Mouse (Mus musculus) erythroblast, adult 5-6 weeks (primary cell): Measurements from ENCODE around the gene Hnrnph1. TPM values are rescaled to one million over a fixed set of nuclear protein-coding genes. Genes with fewer than 3 reads are reported as not detected.

Experiments used
- ATAC-seq: replicated peaks from 2 replicates; pipeline ENCODE4 v1.8.0; 2016; ENCODE audit warnings: moderate number of reproducible peaks, mild to moderate bottlenecking, moderate TSS enrichment, inconsistent platforms; ENCODE audit not compliant: poor library complexity, low FRiP score, severe bottlenecking
- total RNA-seq, 2 experiments: library from RNA; stranded (forward) in 1 of 2; stranded (reverse) in 1 of 2; fragments of 150-400 nt in 1 of 2; fragments of 200-764, 138-1000 nt in 1 of 2; gene quantifications; 2 replicates each; pipeline versions ENCODE4 v1.2.3 to v1.2.4; 2015 to 2017; ENCODE audit warnings: low replicate concordance in 2 of 2

The Hnrnph1 gene
- total RNA-seq, 2 experiments from 2014 or later, result 155 to 237 TPM

DNA sequence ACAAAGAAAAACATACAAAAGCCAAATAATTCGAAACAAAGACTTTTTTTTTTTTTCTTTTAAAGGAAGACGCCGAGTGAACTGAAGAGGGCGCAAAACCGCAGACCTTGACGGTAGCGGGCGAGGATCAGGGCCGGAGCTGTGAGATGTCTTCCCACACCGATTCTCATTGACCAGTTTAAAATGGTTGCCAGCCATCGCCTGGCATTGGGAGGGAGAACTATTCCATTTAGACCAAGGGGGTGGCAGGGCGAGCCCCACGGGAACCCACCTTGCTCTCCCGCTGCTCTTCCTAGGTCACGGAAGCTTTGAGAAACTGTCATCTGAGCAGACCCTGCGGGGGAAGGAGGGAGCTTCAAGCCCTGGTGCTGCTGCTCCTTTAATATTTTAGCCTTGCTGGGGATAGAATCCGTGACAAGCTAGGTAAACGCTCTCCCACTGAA lies 5.4 kb upstream of the Hnrnph1 start:
- peak; percentile 81 for ATAC-seq

DNA sequence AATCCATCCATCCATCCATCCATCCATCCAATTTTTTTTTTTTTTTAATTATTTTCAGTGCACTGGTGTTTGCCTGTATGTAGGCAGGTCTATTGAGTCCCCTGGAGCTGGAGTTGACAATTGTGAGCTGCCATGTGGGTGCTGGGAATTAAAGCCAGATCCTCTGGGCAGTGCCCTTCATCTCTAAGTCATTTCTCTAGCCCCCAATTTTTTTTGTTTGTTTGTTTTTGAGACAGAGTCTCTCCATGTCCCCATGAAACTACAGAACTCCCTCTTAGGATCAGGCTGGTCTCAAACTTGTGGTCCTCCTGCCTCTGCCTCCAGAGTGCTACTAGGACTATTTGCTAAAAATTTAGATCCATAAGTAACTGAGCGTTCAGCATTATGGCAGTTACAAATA lies 4.9 kb upstream of the Hnrnph1 start:
- no peak for ATAC-seq

DNA sequence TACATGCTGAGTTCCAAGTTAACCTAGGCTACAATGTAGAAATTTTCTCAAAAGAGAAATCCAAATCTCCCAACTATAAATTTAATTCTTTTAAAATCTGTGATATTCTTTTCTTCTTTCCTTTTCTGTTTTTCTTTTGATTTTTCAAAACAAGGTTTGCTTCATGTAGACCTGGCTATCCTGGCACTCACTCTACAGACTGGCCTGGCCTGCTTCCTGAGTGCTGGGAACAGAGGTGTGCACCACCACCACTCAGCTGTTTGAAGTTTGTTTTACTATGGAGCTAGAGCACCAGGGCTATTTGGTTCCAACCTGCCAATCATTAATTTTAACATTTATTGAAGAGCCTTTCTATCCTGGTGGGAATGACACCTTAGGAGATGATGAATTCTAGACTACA lies 3.7 kb upstream of the Hnrnph1 start:
- no peak for ATAC-seq

DNA sequence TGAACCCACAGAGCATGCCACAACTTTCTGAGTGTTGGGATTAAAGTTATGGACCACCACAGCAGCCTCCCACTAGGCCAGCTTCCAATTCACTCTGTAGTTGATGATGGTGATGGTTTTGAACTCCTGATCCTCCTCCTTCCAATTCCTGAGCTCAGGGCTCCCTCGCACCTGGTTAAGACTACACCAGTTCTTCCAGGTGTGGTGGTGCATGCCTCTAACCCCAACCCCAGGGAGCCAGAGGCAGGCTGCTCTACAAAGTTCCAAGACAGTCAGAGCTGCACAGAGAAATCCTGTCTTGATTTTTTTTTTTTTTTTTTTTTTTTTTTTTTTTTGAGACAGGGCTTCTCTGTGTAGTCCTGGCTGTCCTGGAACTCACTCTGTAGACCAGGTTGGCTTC lies 3.2 kb upstream of the Hnrnph1 start:
- no peak for ATAC-seq

DNA sequence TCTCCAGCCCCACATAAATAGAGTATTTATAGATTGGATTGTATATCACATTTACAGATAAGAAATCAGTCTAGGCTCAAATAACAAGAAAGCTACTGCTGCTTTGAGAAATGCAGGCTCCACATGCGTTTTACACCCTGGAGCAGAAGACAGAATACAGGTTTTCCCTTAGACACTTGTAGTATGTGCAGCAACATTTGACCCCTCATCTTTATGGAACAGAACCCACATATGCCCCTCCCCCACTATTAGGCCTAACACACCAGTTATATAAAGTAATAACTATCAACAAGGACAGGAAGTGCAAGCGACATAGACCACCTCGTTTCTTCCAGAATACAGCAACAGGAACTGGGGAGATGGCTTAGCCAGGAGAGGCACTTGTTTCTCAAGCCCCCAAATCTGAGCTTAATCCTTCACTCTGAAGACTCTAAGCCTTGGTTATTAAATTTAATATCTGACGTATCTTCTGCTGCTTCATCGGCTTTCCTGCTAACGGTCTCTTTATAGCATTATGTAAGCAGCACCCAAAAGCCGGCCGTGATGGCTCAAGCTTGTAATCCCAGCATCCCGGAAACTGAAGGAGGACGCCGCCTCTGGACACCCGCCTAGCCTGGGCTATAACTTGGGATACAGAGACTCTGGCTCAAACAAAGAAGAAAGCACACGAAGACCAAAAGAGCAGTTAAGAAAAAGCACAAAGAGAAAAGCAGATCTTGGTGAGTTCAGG lies 2.3 kb upstream of the Hnrnph1 start:
- ATAC-seq, result no peak

DNA sequence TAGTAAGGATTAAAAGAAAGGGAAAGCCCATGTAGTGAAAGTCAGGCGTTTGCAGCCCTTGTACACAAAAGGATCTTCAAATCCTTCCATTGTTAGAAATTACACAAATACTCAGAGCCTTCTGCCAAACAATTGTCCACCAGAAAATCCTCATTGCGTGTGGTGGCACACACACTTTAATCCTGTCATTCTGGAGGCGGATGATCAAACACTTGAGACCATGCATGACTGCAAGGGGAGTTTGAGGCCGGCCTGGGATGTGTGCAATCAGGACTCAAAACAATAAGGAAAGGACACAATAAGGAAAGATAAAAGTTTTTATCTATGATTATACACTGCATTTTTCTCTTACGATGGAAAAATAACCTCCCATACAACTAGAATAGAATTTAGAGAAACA lies 1.4 kb upstream of the Hnrnph1 start:
- ATAC-seq, result no peak

DNA sequence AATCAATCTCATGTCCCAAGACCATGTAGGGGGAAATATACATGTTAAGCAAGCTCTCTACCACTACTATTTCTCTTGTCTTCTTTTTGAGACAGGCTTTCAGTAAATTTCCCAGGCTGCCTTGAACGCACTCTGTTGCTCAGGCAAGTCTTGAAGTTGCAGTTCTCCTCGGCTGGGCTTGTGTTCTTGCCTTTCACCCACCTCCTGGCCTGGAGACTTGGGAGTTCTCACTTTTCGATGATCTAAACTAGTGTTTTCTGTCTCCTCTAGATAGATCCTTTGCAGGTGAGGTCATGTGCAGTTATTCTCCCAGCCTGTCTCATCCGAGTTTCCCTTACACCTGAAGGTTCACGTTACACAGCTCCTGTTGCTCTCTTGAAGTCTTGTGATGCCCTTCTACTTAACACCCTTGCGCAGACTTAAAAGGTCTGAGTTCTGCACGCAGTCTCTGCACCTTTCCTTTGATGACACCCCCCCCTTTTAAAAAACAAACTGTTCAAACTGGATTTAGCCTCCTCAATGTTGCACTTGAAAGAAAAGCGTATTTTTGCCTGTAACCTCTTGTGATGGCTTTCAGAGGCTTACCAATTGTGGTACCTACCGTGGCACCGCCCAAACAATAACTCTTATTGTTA lies 517 bp upstream of the Hnrnph1 start:
- ATAC-seq, result no peak

DNA sequence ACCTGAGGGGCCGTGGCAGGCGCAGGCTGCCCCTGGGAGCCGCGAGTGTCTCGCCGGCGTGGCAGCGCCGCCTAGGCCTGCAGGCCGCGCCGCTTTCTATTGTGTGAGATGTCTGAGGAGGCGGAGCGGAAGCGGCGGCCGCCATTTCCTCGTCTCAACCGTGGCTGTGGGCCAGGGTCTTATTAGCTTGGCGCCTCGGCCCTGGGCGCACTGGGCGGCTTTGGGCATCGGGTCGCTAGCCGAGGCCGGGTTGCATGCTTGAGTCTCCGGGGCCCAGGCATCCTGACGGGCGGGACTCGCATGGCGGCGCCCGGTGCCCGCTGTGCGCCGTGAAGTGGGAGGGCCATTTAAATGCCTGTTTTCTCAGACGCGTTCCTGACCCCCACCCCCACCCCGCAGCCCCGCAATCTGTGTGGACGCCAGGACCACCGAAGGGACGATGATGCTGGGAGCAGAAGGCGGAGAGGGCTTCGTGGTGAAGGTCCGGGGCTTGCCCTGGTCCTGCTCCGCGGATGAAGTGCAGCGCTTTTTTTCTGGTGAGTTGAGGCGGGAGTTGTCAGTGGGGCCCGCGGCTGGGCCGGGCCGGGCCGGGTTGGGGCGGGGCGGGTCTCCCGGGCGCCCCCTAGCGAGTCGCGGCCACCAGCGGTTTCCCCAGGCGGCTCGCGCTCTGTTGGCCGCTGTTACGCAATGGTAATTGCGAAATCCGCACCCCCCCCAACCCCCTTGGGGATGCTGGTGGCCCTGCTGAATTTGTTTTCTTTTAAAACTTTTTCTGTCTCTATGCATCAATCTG lies 1.3 kb downstream of the Hnrnph1 start:
- peak; percentile 63 for ATAC-seq

DNA sequence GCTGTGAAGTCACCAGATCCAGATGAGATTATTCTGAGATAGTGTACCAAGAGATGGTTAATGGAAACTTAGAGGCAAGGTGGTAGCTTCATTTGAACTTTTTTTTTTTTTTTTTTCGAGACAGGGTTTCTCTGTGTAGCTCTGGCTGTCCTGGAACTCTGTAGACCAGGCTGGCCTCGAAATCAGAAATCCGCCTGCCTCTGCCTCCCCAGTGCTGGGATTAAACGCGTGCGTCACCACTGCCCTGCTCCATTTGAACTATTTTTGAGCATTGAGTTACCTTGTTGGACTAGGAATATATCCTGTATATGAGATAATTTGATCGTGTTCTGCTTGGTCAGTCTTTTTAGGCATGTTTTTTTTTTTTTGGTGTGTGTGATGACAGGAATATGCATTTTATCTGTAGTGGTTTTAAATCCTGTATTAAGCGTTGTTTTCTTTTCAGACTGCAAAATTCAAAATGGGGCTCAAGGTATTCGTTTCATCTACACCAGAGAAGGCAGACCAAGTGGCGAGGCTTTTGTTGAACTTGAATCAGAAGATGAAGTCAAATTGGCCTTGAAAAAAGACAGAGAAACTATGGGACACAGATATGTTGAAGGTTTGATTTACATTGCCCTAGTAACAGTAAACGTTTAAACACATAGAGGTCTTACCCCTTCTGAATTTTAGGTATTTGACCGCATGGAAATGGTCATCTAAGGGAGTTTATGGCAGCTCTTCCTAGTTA lies 2.4 kb downstream of the Hnrnph1 start:
- no peak for ATAC-seq

DNA sequence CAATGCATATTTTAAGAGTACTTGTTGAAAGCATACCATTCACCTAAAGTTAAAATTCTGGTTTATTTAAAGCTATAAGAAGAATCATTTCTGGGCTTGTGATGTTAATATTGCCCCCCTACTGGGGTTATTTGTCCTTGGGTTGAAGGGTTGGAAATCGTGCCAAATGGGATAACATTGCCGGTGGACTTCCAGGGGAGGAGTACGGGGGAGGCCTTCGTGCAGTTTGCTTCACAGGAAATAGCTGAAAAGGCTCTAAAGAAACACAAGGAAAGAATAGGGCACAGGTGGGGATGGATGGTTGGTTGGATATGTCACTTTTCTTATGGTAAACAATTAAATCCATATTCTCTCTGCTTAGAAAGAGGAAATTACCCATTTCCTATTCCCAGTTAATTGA lies 4.5 kb downstream of the Hnrnph1 start:
- no peak for ATAC-seq

DNA sequence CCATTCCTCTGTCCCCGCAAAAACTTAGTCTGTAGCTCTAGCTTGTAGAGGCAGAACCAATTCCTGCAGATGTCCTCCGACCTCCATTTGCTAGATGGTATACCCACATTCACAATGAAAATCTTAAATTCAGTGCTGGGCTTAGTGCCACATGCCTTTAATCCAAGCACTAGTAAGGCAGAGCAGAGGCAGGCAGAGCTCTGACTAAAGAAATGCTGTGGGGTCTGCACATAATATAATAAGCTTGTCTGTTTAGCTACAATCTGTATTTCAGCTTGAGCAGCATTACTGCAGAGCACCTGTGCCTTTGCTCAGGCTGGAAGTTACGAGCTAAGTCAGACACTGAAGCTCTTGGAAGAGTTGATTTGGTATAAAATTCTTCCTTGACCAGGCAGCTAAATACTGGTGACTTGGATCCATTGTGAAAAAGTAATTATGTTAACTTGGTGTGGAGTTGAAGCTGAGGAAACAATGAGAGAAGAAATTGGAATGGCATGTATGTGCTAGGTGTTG lies 10.4 kb downstream of the Hnrnph1 start:
- ATAC-seq, result no peak

DNA sequence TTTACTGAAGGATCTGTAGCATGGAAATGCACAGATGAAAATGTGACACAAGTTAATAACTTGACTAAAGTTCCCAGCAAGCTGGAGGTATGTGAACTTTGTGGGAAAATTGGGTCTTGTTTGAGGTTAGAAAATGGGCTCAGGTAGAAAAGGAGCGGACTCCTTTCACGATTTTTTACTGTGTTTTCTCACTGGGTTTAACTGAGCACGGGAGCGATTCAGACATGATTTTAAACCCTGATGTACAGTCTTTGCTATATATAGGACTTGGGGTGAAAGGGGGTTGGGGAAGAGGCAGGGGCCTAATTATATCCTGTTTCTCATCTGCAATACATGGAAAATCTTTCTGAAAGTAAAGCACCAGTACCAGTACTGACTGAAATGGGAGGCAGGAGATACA lies 10.9 kb downstream of the Hnrnph1 start:
- no peak for ATAC-seq

DNA sequence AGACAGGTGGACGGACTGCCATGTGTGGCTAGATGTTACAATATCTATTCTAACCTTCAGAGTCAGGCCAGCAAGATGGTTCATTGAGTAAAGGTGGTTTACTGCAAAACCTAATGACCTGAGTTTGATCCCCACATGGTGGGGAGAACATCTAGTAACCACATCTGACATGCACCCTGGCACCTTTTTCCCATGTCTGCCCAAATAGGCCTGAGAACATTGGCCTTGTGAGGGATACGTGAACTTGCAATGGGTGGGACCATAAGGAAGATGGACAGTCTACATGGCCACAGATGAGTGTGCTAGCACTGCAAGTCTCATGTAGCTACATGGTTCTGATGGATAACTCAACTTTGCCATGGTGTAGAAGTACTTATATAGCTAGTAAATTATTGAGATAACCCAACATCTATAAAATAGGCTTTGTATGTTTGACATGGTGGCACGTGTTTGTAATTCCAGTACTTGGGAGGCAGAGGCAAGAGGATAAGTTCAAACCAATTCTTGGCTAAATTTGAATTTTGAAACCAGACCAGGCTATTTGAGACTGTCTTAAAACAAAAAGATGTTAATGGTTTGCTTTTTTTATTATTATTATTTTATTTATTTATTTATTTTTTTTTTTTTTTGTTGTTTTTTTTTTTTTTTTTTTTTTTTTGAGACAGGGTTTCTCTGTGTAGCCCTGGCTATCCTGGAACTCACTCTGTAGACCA lies 11.6 kb downstream of the Hnrnph1 start:
- no peak for ATAC-seq

DNA sequence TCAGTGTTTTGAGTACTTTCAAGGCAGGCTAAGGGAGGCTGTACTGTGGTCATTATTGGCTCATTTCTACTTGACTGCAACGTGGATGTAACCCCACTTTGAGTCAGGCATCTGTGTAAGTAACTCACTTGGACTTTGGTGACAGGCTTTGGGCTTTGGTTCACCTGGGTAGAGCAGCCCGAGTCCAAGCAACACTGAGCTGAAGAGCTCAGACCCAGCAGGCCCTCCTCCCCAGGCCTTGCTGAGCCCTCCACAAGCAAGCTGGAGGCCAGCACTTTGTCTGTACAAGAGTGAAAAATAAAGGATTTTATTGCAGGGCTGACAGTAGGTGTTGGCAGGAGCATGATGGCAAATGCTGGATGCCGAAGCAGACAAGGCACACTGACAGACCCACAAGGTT lies 12.2 kb downstream of the Hnrnph1 start:
- no peak for ATAC-seq

DNA sequence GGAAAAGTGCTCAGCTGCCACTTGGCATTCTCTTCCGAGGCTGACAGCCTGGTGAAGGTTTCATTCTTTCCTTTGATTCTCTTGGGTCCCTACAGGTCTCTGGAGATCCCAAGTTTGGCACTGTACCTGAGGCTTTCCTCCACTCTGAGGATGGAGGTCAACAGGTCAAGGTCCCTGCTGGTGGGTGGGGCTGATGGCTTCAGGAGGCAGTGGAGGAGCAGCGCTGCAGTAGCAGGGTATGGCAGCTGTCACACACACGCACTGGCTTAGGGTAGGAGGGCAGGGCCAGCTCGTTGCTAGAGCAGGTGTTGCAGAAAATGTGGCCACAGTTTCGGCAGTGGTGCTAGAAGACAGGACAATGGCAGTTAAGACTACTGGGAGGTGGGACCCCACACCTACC lies 12.8 kb downstream of the Hnrnph1 start:
- ATAC-seq, result no peak

DNA sequence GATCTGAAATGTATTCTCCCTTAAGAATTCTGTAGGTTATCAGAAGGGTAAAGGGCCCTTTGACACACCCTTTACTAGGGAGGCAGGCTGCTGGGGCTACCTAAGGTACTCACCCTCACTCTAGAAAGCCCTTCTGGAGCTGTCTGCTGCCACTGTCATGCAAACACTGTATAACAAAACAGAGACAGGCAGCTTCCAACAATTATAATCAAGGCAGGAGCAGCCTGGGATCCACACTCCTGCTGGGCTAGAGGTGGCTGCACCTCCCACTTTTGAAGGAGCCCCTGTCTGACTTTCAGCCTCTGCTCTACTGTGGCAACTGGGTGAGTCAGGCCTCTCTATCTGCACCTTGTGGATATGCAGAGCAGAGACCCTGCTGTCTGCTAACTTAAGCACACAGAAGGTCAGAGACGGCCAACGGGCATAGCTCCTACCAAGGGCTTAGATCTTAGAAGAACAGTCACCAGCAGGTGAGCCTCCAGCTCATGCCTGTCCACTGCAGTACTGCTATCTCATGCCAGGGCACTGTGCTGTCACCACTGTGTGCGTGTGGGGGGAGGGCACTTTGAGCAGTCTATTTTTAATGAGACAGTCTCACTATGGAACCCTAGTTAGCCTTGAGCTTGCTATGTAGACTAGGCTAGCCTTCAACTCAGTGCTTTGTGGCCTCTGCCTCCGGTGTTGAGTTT lies 14.6 kb downstream of the Hnrnph1 start:
- ATAC-seq, result no peak

DNA sequence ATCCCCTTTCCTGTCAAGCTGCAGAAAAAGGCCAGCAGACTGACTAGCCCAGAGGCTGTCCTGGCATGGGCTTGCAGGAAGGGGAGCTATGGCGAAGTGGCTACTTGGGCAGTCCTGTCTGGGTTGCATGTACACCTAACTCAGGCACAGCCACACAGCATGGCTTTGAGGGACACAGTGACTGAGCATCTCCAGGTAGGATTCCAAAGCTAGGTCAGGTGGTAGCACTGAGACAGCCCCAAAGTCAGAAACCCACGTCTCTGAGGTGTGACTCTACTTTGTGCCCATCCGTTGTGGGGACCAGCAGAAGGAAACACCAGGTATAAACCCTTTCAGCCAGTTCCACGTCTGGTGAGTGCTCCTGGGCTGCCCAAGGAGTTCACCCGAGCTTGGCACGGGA lies 16.5 kb downstream of the Hnrnph1 start:
- no peak for ATAC-seq

DNA sequence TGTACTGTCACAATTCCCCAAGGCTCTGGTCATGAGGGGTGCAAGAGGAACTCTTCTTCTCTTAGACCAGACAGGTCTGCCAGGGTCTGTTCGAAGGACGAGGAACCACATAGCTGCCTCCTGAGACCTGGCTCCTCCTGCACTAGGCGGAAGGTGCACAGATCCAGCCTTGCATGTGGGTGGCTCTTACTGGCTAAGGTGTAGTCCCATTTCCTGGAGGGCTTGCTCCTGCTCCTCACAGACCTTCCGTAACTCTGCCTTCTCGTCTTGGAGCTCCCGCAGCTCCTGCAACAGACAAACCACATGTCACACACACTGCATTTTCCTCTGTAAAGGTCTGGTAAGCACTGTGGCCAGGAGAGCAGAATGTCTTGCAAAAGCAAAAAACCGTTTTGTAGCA lies 17.9 kb downstream of the Hnrnph1 start:
- no peak for ATAC-seq

DNA sequence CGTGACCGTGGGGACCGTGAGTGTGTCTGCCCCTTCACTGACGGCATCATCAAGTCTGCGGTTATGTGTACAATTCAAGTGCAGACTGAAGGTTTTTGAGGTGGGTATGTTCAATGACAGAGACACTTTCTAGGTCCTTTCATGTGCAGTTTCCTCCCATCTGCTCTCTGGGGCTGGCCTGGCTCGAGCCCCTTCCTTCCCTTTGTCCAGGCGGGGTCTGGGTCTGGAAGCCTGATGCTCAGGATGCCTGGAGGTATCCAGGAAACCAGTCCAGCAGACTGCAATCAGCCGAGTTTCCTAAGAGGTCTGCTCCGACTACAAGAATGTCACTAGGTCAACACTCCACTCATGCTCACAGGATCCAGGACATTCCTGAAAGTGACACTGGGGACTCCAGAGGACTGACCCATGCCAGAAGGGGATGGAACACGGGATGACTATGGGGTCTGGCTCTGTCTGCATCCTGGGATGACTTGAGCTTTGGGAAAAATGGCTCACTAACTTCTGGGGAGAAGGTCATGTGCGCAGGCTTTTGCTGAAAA lies 20.0 kb downstream of the Hnrnph1 start:
- ATAC-seq, result no peak
